Mouse (Mus musculus): Measurements from ENCODE around the gene Tmed9. TPM values are rescaled to one million over a fixed set of nuclear protein-coding genes. Genes with fewer than 3 reads are reported as not detected.

The Tmed9 gene
- polyA plus RNA-seq (2015; fragmentation: Nextera tagmentation; extraction: Ambion mirVana), result 96.9 and 133 TPM in 2 replicates

DNA sequence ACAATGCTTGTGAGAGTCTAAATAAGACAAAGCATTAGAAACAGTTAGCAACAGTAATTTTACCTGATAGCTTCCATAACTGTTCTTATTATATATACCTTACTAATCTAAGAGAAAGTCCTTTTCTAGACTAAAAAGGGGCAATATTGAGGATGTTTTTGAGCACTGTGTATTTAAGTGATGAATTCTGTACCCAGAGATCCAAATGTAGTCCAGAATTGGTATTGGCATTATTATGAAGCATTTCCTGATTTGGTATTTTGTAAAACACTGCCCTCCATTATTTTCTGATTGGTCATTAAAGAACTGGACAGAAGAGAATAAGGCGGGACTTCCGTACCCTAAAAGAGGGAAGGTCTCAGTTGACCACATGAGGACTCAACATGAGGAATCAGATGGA, at the start of gene Tmed9:
Tmed9 (plus strand) TSS at position 301 of the 400 bp plus-strand sequence.
- H3K27ac ChIP-seq (ENCODE audit: low read length), result no peak within 1 kb of the TSS
- no peaks in the 10 kb centered on the region for H3K9me3 ChIP-seq (ENCODE audit: control insufficient read depth, low read length)
- no peak for ATAC-seq
- H3K9ac ChIP-seq (replicated peaks; ENCODE audit: low read depth, low read length), result no peak within 1 kb of the TSS
- no peak within 1 kb of the TSS for H3K4me3 ChIP-seq (replicated peaks; ENCODE audit: low read length)
- H3K36me3 ChIP-seq (ENCODE audit: control insufficient read depth, insufficient read depth), result no peaks in the 10 kb centered on the region
- 97% methylated on average over 2 of the region's 2 CpGs for WGBS
- H3K4me2 ChIP-seq (ENCODE audit: low read length), result no peak within 1 kb of the TSS
- H3K27me3 ChIP-seq (replicated peaks; ENCODE audit: control insufficient read depth, insufficient read depth, low read length), result no peaks in the 10 kb centered on the region
- peaks cover 19% of the 10 kb centered on the region for H3K4me1 ChIP-seq (replicated peaks; ENCODE audit: control insufficient read depth, insufficient read depth, low read length)

- no peak overlapping the region for H3K4me2 ChIP-seq (ENCODE audit: low read length)
- H3K9ac ChIP-seq (replicated peaks; ENCODE audit: low read depth, low read length), result no peak overlapping the region
- H3K27ac ChIP-seq (ENCODE audit: low read length), result no peak overlapping the region
- H3K36me3 ChIP-seq (ENCODE audit: control insufficient read depth, insufficient read depth), result peaks cover 1% of the 10 kb centered on the region
- no peak overlapping the region for H3K4me3 ChIP-seq (replicated peaks; ENCODE audit: low read length)
- WGBS, result 91% methylated on average over 23 of the region's 23 CpGs
- no peak for ATAC-seq
- H3K9me3 ChIP-seq (ENCODE audit: control insufficient read depth, low read length), result no peaks in the 10 kb centered on the region
- H3K4me1 ChIP-seq (replicated peaks; ENCODE audit: control insufficient read depth, insufficient read depth, low read length), result no peaks in the 10 kb centered on the region
- no peaks in the 10 kb centered on the region for H3K27me3 ChIP-seq (replicated peaks; ENCODE audit: control insufficient read depth, insufficient read depth, low read length)
These were observed 49.5 kb upstream of the Tmed9 start for GRCm38 (mm10) chr13:55523951-55524600.

- Histone ChIP-seq H3K9ac (replicated peaks; ENCODE audit: low read depth, low read length) (no peak overlapping the region), H3K27me3 (replicated peaks; ENCODE audit: control insufficient read depth, insufficient read depth, low read length) (no peaks in the 10 kb centered on the region), H3K9me3 (ENCODE audit: control insufficient read depth, low read length) (no peaks in the 10 kb centered on the region), H3K4me2 (ENCODE audit: low read length) (no peak overlapping the region), H3K27ac (ENCODE audit: low read length) (no peak overlapping the region), H3K36me3 (ENCODE audit: control insufficient read depth, insufficient read depth) (peaks cover 14% of the 10 kb centered on the region), H3K4me3 (replicated peaks; ENCODE audit: low read length) (no peak overlapping the region), H3K4me1 (replicated peaks; ENCODE audit: control insufficient read depth, insufficient read depth, low read length) (no peaks in the 10 kb centered on the region)
- no peak for ATAC-seq
- 77% methylated on average over 16 of the region's 16 CpGs for WGBS
These were observed 47.6 kb upstream of the Tmed9 start for GRCm38 (mm10) chr13:55525733-55526553.

DNA sequence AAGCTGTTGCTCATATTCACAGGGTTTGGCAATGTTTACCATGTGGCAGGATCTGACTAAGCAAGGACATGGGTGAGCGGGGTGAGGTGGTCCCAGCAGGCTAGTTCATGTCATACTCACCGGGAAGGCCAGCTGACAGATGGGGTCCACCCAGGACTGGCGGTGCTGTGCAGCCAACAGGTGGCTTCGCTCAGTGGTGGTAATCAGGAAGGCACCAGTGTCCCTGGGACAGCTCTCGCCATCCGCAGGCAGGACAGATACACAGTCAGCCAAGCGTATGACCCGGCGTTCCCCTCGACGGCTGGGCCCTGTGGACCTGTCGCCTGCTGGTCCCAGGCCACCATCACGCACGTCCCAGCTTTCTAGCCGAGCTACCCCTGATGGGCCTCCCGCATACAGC, 46.3 kb upstream of the Tmed9 start:
- no peak overlapping the region for H3K9ac ChIP-seq (replicated peaks; ENCODE audit: low read depth, low read length)
- H3K36me3 ChIP-seq (ENCODE audit: control insufficient read depth, insufficient read depth), result peaks cover 20% of the 10 kb centered on the region
- no peak overlapping the region for H3K27ac ChIP-seq (ENCODE audit: low read length)
- H3K4me2 ChIP-seq (ENCODE audit: low read length), result no peak overlapping the region
- no peaks in the 10 kb centered on the region for H3K9me3 ChIP-seq (ENCODE audit: control insufficient read depth, low read length)
- no peak overlapping the region for H3K4me3 ChIP-seq (replicated peaks; ENCODE audit: low read length)
- WGBS, result 89% methylated on average over 16 of the region's 16 CpGs
- no peak for ATAC-seq
- no peaks in the 10 kb centered on the region for H3K27me3 ChIP-seq (replicated peaks; ENCODE audit: control insufficient read depth, insufficient read depth, low read length)
- H3K4me1 ChIP-seq (replicated peaks; ENCODE audit: control insufficient read depth, insufficient read depth, low read length), result no peaks in the 10 kb centered on the region

- peaks cover 24% of the 10 kb centered on the region for H3K36me3 ChIP-seq (ENCODE audit: control insufficient read depth, insufficient read depth)
- no peak overlapping the region for H3K4me2 ChIP-seq (ENCODE audit: low read length)
- no peak overlapping the region for H3K4me3 ChIP-seq (replicated peaks; ENCODE audit: low read length)
- no peaks in the 10 kb centered on the region for H3K27me3 ChIP-seq (replicated peaks; ENCODE audit: control insufficient read depth, insufficient read depth, low read length)
- no peaks in the 10 kb centered on the region for H3K9me3 ChIP-seq (ENCODE audit: control insufficient read depth, low read length)
- H3K27ac ChIP-seq (ENCODE audit: low read length), result no peak overlapping the region
- H3K9ac ChIP-seq (replicated peaks; ENCODE audit: low read depth, low read length), result no peak overlapping the region
- 80% methylated on average over 18 of the region's 18 CpGs for WGBS
- no peak for ATAC-seq
- H3K4me1 ChIP-seq (replicated peaks; ENCODE audit: control insufficient read depth, insufficient read depth, low read length), result no peaks in the 10 kb centered on the region
These were observed 45.4 kb upstream of the Tmed9 start for GRCm38 (mm10) chr13:55527834-55528772.

- Histone ChIP-seq H3K4me2 (ENCODE audit: low read length) (no peak within 1 kb of the TSS), H3K4me3 (replicated peaks; ENCODE audit: low read length) (no peak within 1 kb of the TSS), H3K27me3 (replicated peaks; ENCODE audit: control insufficient read depth, insufficient read depth, low read length) (no peaks in the 10 kb centered on the region), H3K27ac (ENCODE audit: low read length) (no peak within 1 kb of the TSS), H3K9ac (replicated peaks; ENCODE audit: low read depth, low read length) (no peak within 1 kb of the TSS), H3K4me1 (replicated peaks; ENCODE audit: control insufficient read depth, insufficient read depth, low read length) (no peaks in the 10 kb centered on the region), H3K36me3 (ENCODE audit: control insufficient read depth, insufficient read depth) (peaks cover 31% of the 10 kb centered on the region), H3K9me3 (ENCODE audit: control insufficient read depth, low read length) (no peaks in the 10 kb centered on the region)
- WGBS, result 84% methylated on average over 8 of the region's 8 CpGs
- no peak for ATAC-seq
These were observed 44.2 kb upstream of the Tmed9 start, which contains the start of gene Dok3 for GRCm38 (mm10) chr13:55529198-55529915. Dok3 (minus strand) TSS chr13:55529296.

DNA sequence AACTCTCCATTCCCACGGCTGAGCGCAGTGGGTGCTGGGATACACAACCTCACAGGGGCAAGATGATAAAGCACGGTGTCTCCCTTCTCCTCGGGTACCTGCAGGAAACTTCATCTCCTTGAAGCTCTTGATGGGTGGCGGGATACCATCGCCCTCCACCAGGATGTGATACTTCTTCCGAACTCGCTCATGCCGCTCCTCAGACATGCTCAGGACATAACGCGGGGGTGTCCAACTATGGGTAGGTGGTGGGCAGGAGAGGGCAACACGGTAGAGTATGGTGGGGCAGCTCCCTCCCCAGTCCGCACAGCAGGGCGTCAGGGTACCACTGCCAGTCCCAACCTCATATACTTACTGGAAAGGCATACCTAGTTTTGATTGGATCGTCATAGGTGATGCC, 38.3 kb upstream of the Tmed9 start:
- no peak overlapping the region for H3K9ac ChIP-seq (replicated peaks; ENCODE audit: low read depth, low read length)
- H3K4me3 ChIP-seq (replicated peaks; ENCODE audit: low read length), result no peak overlapping the region; the same call in 1 of the 2 replicates
- no peaks in the 10 kb centered on the region for H3K9me3 ChIP-seq (ENCODE audit: control insufficient read depth, low read length)
- peaks cover 37% of the 10 kb centered on the region for H3K36me3 ChIP-seq (ENCODE audit: control insufficient read depth, insufficient read depth)
- no peaks in the 10 kb centered on the region for H3K27me3 ChIP-seq (replicated peaks; ENCODE audit: control insufficient read depth, insufficient read depth, low read length)
- WGBS, result 95% methylated on average over 15 of the region's 15 CpGs
- no peak overlapping the region for H3K27ac ChIP-seq (ENCODE audit: low read length)
- H3K4me1 ChIP-seq (replicated peaks; ENCODE audit: control insufficient read depth, insufficient read depth, low read length), result peaks cover 13% of the 10 kb centered on the region
- ATAC-seq, result no peak
- H3K4me2 ChIP-seq (ENCODE audit: low read length), result peak overlapping the region; percentile 82

DNA sequence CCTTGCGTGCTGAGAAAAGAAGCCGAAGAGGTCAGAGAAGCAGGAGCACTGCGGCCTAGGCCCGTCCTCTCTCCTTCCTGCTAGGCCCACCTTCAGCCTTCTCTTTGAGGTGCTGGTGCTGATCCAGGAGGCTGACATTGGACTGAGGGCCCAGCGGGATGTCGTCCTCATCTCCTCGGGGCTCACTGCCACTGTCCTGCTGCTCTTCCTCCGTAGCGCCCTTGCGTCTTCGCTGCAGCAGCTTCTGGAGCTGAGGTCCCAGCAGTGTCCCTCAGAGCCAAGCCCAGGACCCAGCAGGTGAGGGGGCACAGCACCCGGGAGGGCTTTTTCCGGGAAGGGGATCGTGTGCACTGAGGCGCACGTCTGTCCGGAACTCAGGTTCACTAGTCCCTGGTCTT, 37.7 kb upstream of the Tmed9 start:
- 16% methylated on average over 17 of the region's 17 CpGs for WGBS

More for the DNA sequence above, 37.7 kb upstream of the Tmed9 start:
- Histone ChIP-seq H3K36me3 (ENCODE audit: control insufficient read depth, insufficient read depth) (peaks cover 34% of the 10 kb centered on the region), H3K9me3 (ENCODE audit: control insufficient read depth, low read length) (no peaks in the 10 kb centered on the region), H3K4me1 (replicated peaks; ENCODE audit: control insufficient read depth, insufficient read depth, low read length) (peaks cover 13% of the 10 kb centered on the region), H3K27me3 (replicated peaks; ENCODE audit: control insufficient read depth, insufficient read depth, low read length) (no peaks in the 10 kb centered on the region), H3K4me2 (ENCODE audit: low read length) (peak overlapping the region; percentile 82), H3K9ac (replicated peaks; ENCODE audit: low read depth, low read length) (peak overlapping the region; percentile 84), H3K27ac (ENCODE audit: low read length) (peak overlapping the region; percentile 70), H3K4me3 (replicated peaks; ENCODE audit: low read length) (peak overlapping the region; percentile 86)
- no peak for ATAC-seq

All from forebrain, embryonic 16.5 days (tissue).